9 mouse cellular contexts compared by ENCODE assay signal in genomic region chr2:167532131-167532530, GRCm38 (mm10). TPM values are rescaled to one million over a fixed set of nuclear protein-coding genes. Genes with fewer than 3 reads are reported as not detected.
DNase-seq lines count a peak whose midpoint lies in the region; TF ChIP-seq lines count a peak whose summit lies in the region.
"Had no signal": no experiment of that assay in that cellular context is flagged by ENCODE, and none has a peak within 500 bp of the region (broad histone marks: within the 10 kb centered on the region; RNA-seq: fewer than 3 reads in every experiment).

No protein-coding gene starts in this region.

- TF ChIP-seq EP300 in heart, adult 2 months (IDR thresholded peaks at IDR 0.05; ENCODE audit: insufficient read depth, low read depth, low read length) = peak; percentile 62; the same call in 1 of the 2 replicates

- intact Hi-C loops in heart, adult 2 months (cut with DNase I) = loop anchor here (1.0 to 5.0 kb wide), 3 partner anchors 73 to 365 kb away; no protein-coding TSS in a partner anchor
- intact Hi-C loops in heart, postnatal 25 days (cut with DNase I) = loop anchor here (1.0 to 10.0 kb wide), 2 partner anchors 148 to 363 kb away; no protein-coding TSS in a partner anchor

- no peak overlapping the region for H3K9ac ChIP-seq in heart, adult 2 months (ENCODE audit: low read depth, low read length)

- WGBS in heart, adult 2 months = 20% methylated on average over 13 of the region's 13 CpGs

- no peak for TF ChIP-seq POLR2A in heart, adult 2 months (IDR thresholded peaks at IDR 0.05; ENCODE audit: insufficient read depth, low read depth, low read length)

- peak in 1 of 2 experiments; percentile 70 for DNase-seq in heart, adult 2 months
- DNase-seq in heart, postnatal 25 days (ENCODE audit: low spot score) = no peak
- peak; percentile 66 for DNase-seq in right cerebral cortex, postnatal 4 days
- DNase-seq in right cerebral cortex, postnatal 25 days = no peak
- peak; percentile 57 to 69 for DNase-seq in adrenal gland, postnatal 36 days
- DNase-seq in heart, postnatal 4 days = peak; percentile 72
- DNase-seq in mesoderm, embryonic 11.5 days (ENCODE audit: low read depth, low spot score) = peak; percentile 76
- no peak for DNase-seq in urinary bladder, adult 2 months (ENCODE audit: low spot score)

- TF ChIP-seq CTCF in heart, adult 2 months (IDR thresholded peaks at IDR 0.05) = peak; percentile 87

- no peaks in the 10 kb centered on the region; the same call in 1 of the 2 replicates for H3K4me1 ChIP-seq in heart, adult 2 months (ENCODE audit: control insufficient read depth, insufficient read depth, low read length)

- no peak overlapping the region for H3K27ac ChIP-seq in heart, adult 2 months

- no peaks in the 10 kb centered on the region for H3K36me3 ChIP-seq in heart, adult 2 months (ENCODE audit: control insufficient read depth, insufficient read depth, low read length)

- H3K79me2 ChIP-seq in heart, adult 2 months (replicated peaks; ENCODE audit: control insufficient read depth, insufficient read depth, low read length) = no peaks in the 10 kb centered on the region

- H3K4me3 ChIP-seq in heart, adult 2 months = no peak overlapping the region
- H3K4me3 ChIP-seq: megakaryocyte, embryonic 14.5 days had no signal

- H3K27me3 ChIP-seq in heart, adult 2 months (ENCODE audit: control insufficient read depth, insufficient read depth, low read length) = no peaks in the 10 kb centered on the region

RNA-seq across cellular contexts. Expression of gene Snai1, which starts 5.9 kb away (rescaled TPM):
- 1 to 10 TPM; 1.6 to 2.0 TPM for total RNA-seq in heart, adult 2 months (2021)
- 6.5 and 10.5 TPM in 2 replicates for polyA plus RNA-seq in heart, adult 2 months (2012; rRNA removed)
- total RNA-seq in heart, postnatal 25 days (2021) = 1 to 10 TPM; 2.0 to 2.8 TPM
- 10 to 100 TPM in 1 of 2 experiments, 1 to 10 TPM in 1; 5.4 to 11.2 TPM for total RNA-seq in adrenal gland, postnatal 36 days (2021)
- total RNA-seq in heart, postnatal 4 days (2021) = 1 to 10 TPM; 4.3 to 5.0 TPM
- 21.3 and 31.0 TPM in 2 replicates for polyA plus RNA-seq in urinary bladder, adult 2 months (2012; rRNA removed)

RNA-seq across cellular contexts. Expression of gene Spata2, which starts 39.4 kb away (rescaled TPM):
- total RNA-seq in heart, adult 2 months (2021) = 10 to 100 TPM; 15.4 to 15.6 TPM
- 15.5 and 19.7 TPM in 2 replicates for polyA plus RNA-seq in heart, adult 2 months (2012; rRNA removed)
- total RNA-seq in heart, postnatal 25 days (2021) = 10 to 100 TPM; 15.1 to 17.8 TPM
- total RNA-seq in adrenal gland, postnatal 36 days (2021) = 10 to 100 TPM; 39.8 to 43.3 TPM
- total RNA-seq in heart, postnatal 4 days (2021) = 10 to 100 TPM; 25.1 to 27.5 TPM
- 15.1 and 15.2 TPM in 2 replicates for polyA plus RNA-seq in urinary bladder, adult 2 months (2012; rRNA removed)

RNA-seq across cellular contexts. Expression of gene Rnf114, which starts 39.7 kb away (rescaled TPM):
- total RNA-seq in heart, adult 2 months (2021) = 10 to 100 TPM; 60.4 to 76.7 TPM
- 96.3 and 128 TPM in 2 replicates for polyA plus RNA-seq in heart, adult 2 months (2012; rRNA removed)
- 10 to 100 TPM; 57.2 to 61.3 TPM for total RNA-seq in heart, postnatal 25 days (2021)
- total RNA-seq in adrenal gland, postnatal 36 days (2021) = 10 to 100 TPM; 77.1 to 87.6 TPM
- 10 to 100 TPM; 39.3 to 39.4 TPM for total RNA-seq in heart, postnatal 4 days (2021)
- 78.6 and 81.3 TPM in 2 replicates for polyA plus RNA-seq in urinary bladder, adult 2 months (2012; rRNA removed)

Comparison
In these comparisons a context has a peak if more than half of its experiments do, and no peak if none do; other contexts are left out.
1. DNase-seq: peak in right cerebral cortex, postnatal 4 days (single experiment), adrenal gland, postnatal 36 days (2 of 2), heart, postnatal 4 days (single experiment) and mesoderm, embryonic 11.5 days (single experiment); none in heart, postnatal 25 days (single experiment), right cerebral cortex, postnatal 25 days (single experiment) and urinary bladder, adult 2 months (single experiment).